Mouse (Mus musculus) layer of hippocampus, adult 18-20 months (tissue): ENCODE measurements around the gene Map3k1. TPM values are rescaled to one million over a fixed set of nuclear protein-coding genes. Genes with fewer than 3 reads are reported as not detected.

Source experiments
- DNase-seq, 2 experiments: peaks; one replicate each; pipeline ENCODE4 v3.0.0; 2022; ENCODE audit warnings: low spot score in 2 of 2
- long read RNA-seq: library from polyadenylated mRNA; stranded (forward); transcript quantifications from one replicate; pipeline ENCODE4 v2.0.0, GENCODE M21; 2021
- total RNA-seq, 2 experiments: library from RNA; stranded (reverse); gene quantifications; 2 replicates each; pipeline ENCODE4 v1.2.3; 2021

Gene Map3k1
- total RNA-seq = 10 to 100 TPM in 1 of 2 experiments, 1 to 10 TPM in 1; 9.4 to 10.1 TPM
- long read RNA-seq, full-length matches to known transcripts = 1 of 3 reads
- long read RNA-seq, partial matches to known transcripts = 1 of 3 reads
- long read RNA-seq, other reads (novel, unspliced or antisense) = 1 of 3 reads

- peak; percentile 44 to 76 for DNase-seq
Observed at GRCm38 (mm10) chr13:111808637-111809465, at the start of gene Map3k1. TSS of gene Map3k1 (minus strand) at chr13:111808993.

GRCm38 (mm10) chr13:111856786-111857455, 48.1 kb upstream of the Map3k1 start:
- DNase-seq = no peak

- no peak for DNase-seq
Observed at GRCm38 (mm10) chr13:111856232-111856631, 47.4 kb upstream of the Map3k1 start.

GRCm38 (mm10) chr13:111852451-111853224, 43.8 kb upstream of the Map3k1 start:
- no peak for DNase-seq

- DNase-seq = no peak
Observed at GRCm38 (mm10) chr13:111850046-111850837, 41.4 kb upstream of the Map3k1 start.

- DNase-seq = no peak
Observed at GRCm38 (mm10) chr13:111845471-111845870, 36.7 kb upstream of the Map3k1 start.

- DNase-seq = no peak
Observed at GRCm38 (mm10) chr13:111844313-111844712, 35.5 kb upstream of the Map3k1 start.

- DNase-seq = no peak
Observed at GRCm38 (mm10) chr13:111835787-111836186, 27.0 kb upstream of the Map3k1 start.

GRCm38 (mm10) chr13:111834613-111835012, 25.8 kb upstream of the Map3k1 start:
- peak in 1 of 2 experiments; percentile 30 for DNase-seq

- no peak for DNase-seq
Observed at GRCm38 (mm10) chr13:111829473-111829872, 20.7 kb upstream of the Map3k1 start.

- DNase-seq = no peak
Observed at GRCm38 (mm10) chr13:111827481-111827880, 18.7 kb upstream of the Map3k1 start.

- DNase-seq = no peak
Observed at GRCm38 (mm10) chr13:111824178-111824577, 15.4 kb upstream of the Map3k1 start.

GRCm38 (mm10) chr13:111821727-111822375, 13.1 kb upstream of the Map3k1 start:
- no peak for DNase-seq

GRCm38 (mm10) chr13:111819618-111820385, 11.0 kb upstream of the Map3k1 start:
- DNase-seq = no peak

GRCm38 (mm10) chr13:111819106-111819505, 10.3 kb upstream of the Map3k1 start:
- DNase-seq = no peak

- DNase-seq = no peak
Observed at GRCm38 (mm10) chr13:111818216-111818903, 9.6 kb upstream of the Map3k1 start.

GRCm38 (mm10) chr13:111817773-111818172, 9.0 kb upstream of the Map3k1 start:
- no peak for DNase-seq

GRCm38 (mm10) chr13:111816431-111816830, 7.6 kb upstream of the Map3k1 start:
- no peak for DNase-seq

- no peak for DNase-seq
Observed at GRCm38 (mm10) chr13:111815486-111815885, 6.7 kb upstream of the Map3k1 start.
